Mouse (Mus musculus): ENCODE data around the gene Milr1.

DNA sequence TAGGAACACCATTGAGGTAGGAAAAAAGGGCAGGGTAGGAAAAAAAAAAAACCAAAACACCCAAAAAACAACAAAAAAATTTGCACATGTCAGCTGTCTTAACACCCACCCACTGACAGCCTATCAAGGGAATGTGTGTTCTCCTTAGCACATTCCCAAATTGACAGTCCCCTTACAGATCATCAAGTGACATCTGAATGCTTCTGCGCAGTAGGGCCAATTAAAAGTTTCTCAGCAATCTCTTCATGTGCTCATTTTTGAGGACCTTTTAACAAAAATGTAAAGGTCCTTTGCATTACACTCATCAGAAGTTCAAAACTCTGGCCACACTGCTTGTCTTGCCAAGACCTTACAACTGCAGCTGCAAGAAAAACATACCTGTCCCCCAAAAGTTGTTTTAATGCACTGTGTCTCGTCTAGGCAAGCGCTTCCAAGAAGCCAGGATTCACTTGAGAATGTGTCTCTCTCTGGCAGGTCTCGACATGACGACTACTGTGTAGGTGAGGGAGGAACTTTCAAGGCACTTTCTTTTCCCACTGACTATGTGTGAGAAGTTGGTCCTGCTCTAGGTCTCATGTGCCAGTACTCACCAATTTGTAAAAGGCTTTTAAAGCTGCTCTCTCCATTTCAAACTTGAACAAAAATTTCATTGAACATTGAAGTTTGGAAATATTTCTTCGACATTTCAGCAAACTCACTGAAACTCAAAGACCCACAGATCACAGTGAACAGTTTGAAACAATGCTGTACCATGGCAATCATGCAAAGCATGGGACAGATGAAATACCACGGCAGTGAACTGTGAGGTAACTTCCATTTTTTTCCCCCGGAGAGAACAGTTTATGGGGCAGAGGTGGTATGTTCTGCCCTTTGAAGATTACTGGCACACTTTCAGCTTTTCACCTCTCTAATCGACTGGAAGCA lies 32.1 kb downstream of the Milr1 start:
- TF ChIP-seq CTCF (IDR thresholded peaks at IDR 0.05; ENCODE audit: low read depth, low read length), result no peak
- no peak for TF ChIP-seq POLR2A (IDR thresholded peaks at IDR 0.05; ENCODE audit: insufficient read depth, low read length)
- no peak for TF ChIP-seq EP300 (IDR thresholded peaks at IDR 0.05; ENCODE audit: insufficient read depth, low read depth, low read length)
